Mouse (Mus musculus): ENCODE results near the gene Poc1b. TPM values are rescaled to one million over a fixed set of nuclear protein-coding genes. Genes with fewer than 3 reads are reported as not detected.

Gene Poc1b
- polyA plus RNA-seq, 1 experiment from 2014 or later: 28.9 TPM

GRCm38 (mm10) chr10:99133321-99133875 lies 26.6 kb downstream of the Poc1b start:
- H3K27me3 ChIP-seq (ENCODE audit: control insufficient read depth, insufficient read depth, low read length): no peaks in the 10 kb centered on the region
- H3K36me3 ChIP-seq (ENCODE audit: control insufficient read depth, insufficient read depth, low read length): peaks cover 6% of the 10 kb centered on the region; the same call in 1 of the 2 replicates
- H3K9me3 ChIP-seq (ENCODE audit: control insufficient read depth, low read length): no peaks in the 10 kb centered on the region
- H3K4me2 ChIP-seq (replicated peaks; ENCODE audit: low read depth, low read length): no peak overlapping the region
- no peak overlapping the region for H3K9ac ChIP-seq (ENCODE audit: low read depth, low read length)
- 96% methylated on average over 16 of the region's 16 CpGs for WGBS
- no peaks in the 10 kb centered on the region for H3K4me1 ChIP-seq (ENCODE audit: control insufficient read depth, insufficient read depth, low read length)
- no peak for ATAC-seq (ENCODE audit: low FRiP score, low TSS enrichment)
- H3K4me3 ChIP-seq (ENCODE audit: low read length): no peak overlapping the region
- no peak overlapping the region for H3K27ac ChIP-seq (ENCODE audit: low read depth, low read length)

- no peak for ATAC-seq (ENCODE audit: low FRiP score, low TSS enrichment)
Observed at GRCm38 (mm10) chr10:99136337-99136736, 29.5 kb downstream of the Poc1b start.

GRCm38 (mm10) chr10:99145611-99146010 lies 38.8 kb downstream of the Poc1b start:
- no peaks in the 10 kb centered on the region for H3K36me3 ChIP-seq (ENCODE audit: control insufficient read depth, insufficient read depth, low read length)
- no peak overlapping the region for H3K27ac ChIP-seq (ENCODE audit: low read depth, low read length)
- H3K9me3 ChIP-seq (ENCODE audit: control insufficient read depth, low read length): no peaks in the 10 kb centered on the region
- no peak overlapping the region for H3K4me2 ChIP-seq (replicated peaks; ENCODE audit: low read depth, low read length)
- no peak overlapping the region for H3K4me3 ChIP-seq (ENCODE audit: low read length)
- H3K27me3 ChIP-seq (ENCODE audit: control insufficient read depth, insufficient read depth, low read length): no peaks in the 10 kb centered on the region
- no peaks in the 10 kb centered on the region for H3K4me1 ChIP-seq (ENCODE audit: control insufficient read depth, insufficient read depth, low read length)
- 68% methylated on average over 8 of the region's 8 CpGs for WGBS
- no peak for ATAC-seq (ENCODE audit: low FRiP score, low TSS enrichment)
- no peak overlapping the region for H3K9ac ChIP-seq (ENCODE audit: low read depth, low read length)

More at GRCm38 (mm10) chr10:99136337-99136736, 29.5 kb downstream of the Poc1b start:
- 71% methylated on average over 5 of the region's 5 CpGs for WGBS
- no peak overlapping the region for H3K4me3 ChIP-seq (ENCODE audit: low read length)
- no peak overlapping the region for H3K27ac ChIP-seq (ENCODE audit: low read depth, low read length)
- no peak overlapping the region for H3K4me2 ChIP-seq (replicated peaks; ENCODE audit: low read depth, low read length)
- H3K27me3 ChIP-seq (ENCODE audit: control insufficient read depth, insufficient read depth, low read length): no peaks in the 10 kb centered on the region
- peaks cover 3% of the 10 kb centered on the region; the same call in 1 of the 2 replicates for H3K36me3 ChIP-seq (ENCODE audit: control insufficient read depth, insufficient read depth, low read length)
- no peaks in the 10 kb centered on the region for H3K9me3 ChIP-seq (ENCODE audit: control insufficient read depth, low read length)
- no peaks in the 10 kb centered on the region for H3K4me1 ChIP-seq (ENCODE audit: control insufficient read depth, insufficient read depth, low read length)
- no peak overlapping the region for H3K9ac ChIP-seq (ENCODE audit: low read depth, low read length)

GRCm38 (mm10) chr10:99146596-99146995 lies 39.8 kb downstream of the Poc1b start:
- WGBS: 91% methylated on average over 8 of the region's 8 CpGs
- Histone ChIP-seq H3K9me3 (ENCODE audit: control insufficient read depth, low read length) (no peaks in the 10 kb centered on the region), H3K4me1 (ENCODE audit: control insufficient read depth, insufficient read depth, low read length) (no peaks in the 10 kb centered on the region), H3K27me3 (ENCODE audit: control insufficient read depth, insufficient read depth, low read length) (no peaks in the 10 kb centered on the region), H3K4me3 (ENCODE audit: low read length) (no peak overlapping the region), H3K27ac (ENCODE audit: low read depth, low read length) (no peak overlapping the region), H3K36me3 (ENCODE audit: control insufficient read depth, insufficient read depth, low read length) (no peaks in the 10 kb centered on the region), H3K9ac (ENCODE audit: low read depth, low read length) (no peak overlapping the region), H3K4me2 (replicated peaks; ENCODE audit: low read depth, low read length) (no peak overlapping the region)
- no peak for ATAC-seq (ENCODE audit: low FRiP score, low TSS enrichment)

- 91% methylated on average over 6 of the region's 6 CpGs for WGBS
- H3K36me3 ChIP-seq (ENCODE audit: control insufficient read depth, insufficient read depth, low read length): no peaks in the 10 kb centered on the region
- no peak overlapping the region for H3K4me3 ChIP-seq (ENCODE audit: low read length)
- H3K9ac ChIP-seq (ENCODE audit: low read depth, low read length): no peak overlapping the region
- no peaks in the 10 kb centered on the region for H3K9me3 ChIP-seq (ENCODE audit: control insufficient read depth, low read length)
- H3K27ac ChIP-seq (ENCODE audit: low read depth, low read length): no peak overlapping the region
- H3K4me2 ChIP-seq (replicated peaks; ENCODE audit: low read depth, low read length): no peak overlapping the region
- H3K27me3 ChIP-seq (ENCODE audit: control insufficient read depth, insufficient read depth, low read length): no peaks in the 10 kb centered on the region
- ATAC-seq (ENCODE audit: low FRiP score, low TSS enrichment): no peak
- no peaks in the 10 kb centered on the region for H3K4me1 ChIP-seq (ENCODE audit: control insufficient read depth, insufficient read depth, low read length)
Observed at GRCm38 (mm10) chr10:99150016-99150415, 43.2 kb downstream of the Poc1b start.

- 90% methylated on average over 1 of the region's 1 CpGs for WGBS
- no peak overlapping the region for H3K4me2 ChIP-seq (replicated peaks; ENCODE audit: low read depth, low read length)
- no peaks in the 10 kb centered on the region; the same call in 1 of the 2 replicates for H3K36me3 ChIP-seq (ENCODE audit: control insufficient read depth, insufficient read depth, low read length)
- H3K9ac ChIP-seq (ENCODE audit: low read depth, low read length): no peak overlapping the region
- H3K4me3 ChIP-seq (ENCODE audit: low read length): no peak overlapping the region
- no peaks in the 10 kb centered on the region for H3K27me3 ChIP-seq (ENCODE audit: control insufficient read depth, insufficient read depth, low read length)
- H3K27ac ChIP-seq (ENCODE audit: low read depth, low read length): no peak overlapping the region
- no peak for ATAC-seq (ENCODE audit: low FRiP score, low TSS enrichment)
- H3K4me1 ChIP-seq (ENCODE audit: control insufficient read depth, insufficient read depth, low read length): no peaks in the 10 kb centered on the region
- no peaks in the 10 kb centered on the region for H3K9me3 ChIP-seq (ENCODE audit: control insufficient read depth, low read length)
Observed at GRCm38 (mm10) chr10:99151580-99151979, 44.7 kb downstream of the Poc1b start.

GRCm38 (mm10) chr10:99152063-99152462 lies 45.2 kb downstream of the Poc1b start:
- Histone ChIP-seq H3K9me3 (ENCODE audit: control insufficient read depth, low read length) (no peaks in the 10 kb centered on the region), H3K27me3 (ENCODE audit: control insufficient read depth, insufficient read depth, low read length) (no peaks in the 10 kb centered on the region), H3K4me2 (replicated peaks; ENCODE audit: low read depth, low read length) (no peak overlapping the region), H3K9ac (ENCODE audit: low read depth, low read length) (no peak overlapping the region), H3K27ac (ENCODE audit: low read depth, low read length) (no peak overlapping the region), H3K4me3 (ENCODE audit: low read length) (no peak overlapping the region), H3K36me3 (ENCODE audit: control insufficient read depth, insufficient read depth, low read length) (no peaks in the 10 kb centered on the region; the same call in 1 of the 2 replicates), H3K4me1 (ENCODE audit: control insufficient read depth, insufficient read depth, low read length) (no peaks in the 10 kb centered on the region)
- WGBS: 89% methylated on average over 6 of the region's 6 CpGs
- no peak for ATAC-seq (ENCODE audit: low FRiP score, low TSS enrichment)

- H3K36me3 ChIP-seq (ENCODE audit: control insufficient read depth, insufficient read depth, low read length): peaks cover 2% of the 10 kb centered on the region; the same call in 1 of the 2 replicates
- no peak overlapping the region for H3K4me2 ChIP-seq (replicated peaks; ENCODE audit: low read depth, low read length)
- 90% methylated on average over 8 of the region's 8 CpGs for WGBS
- no peaks in the 10 kb centered on the region for H3K9me3 ChIP-seq (ENCODE audit: control insufficient read depth, low read length)
- H3K9ac ChIP-seq (ENCODE audit: low read depth, low read length): no peak overlapping the region
- H3K27ac ChIP-seq (ENCODE audit: low read depth, low read length): no peak overlapping the region
- ATAC-seq (ENCODE audit: low FRiP score, low TSS enrichment): no peak
- no peak overlapping the region for H3K4me3 ChIP-seq (ENCODE audit: low read length)
- no peaks in the 10 kb centered on the region for H3K4me1 ChIP-seq (ENCODE audit: control insufficient read depth, insufficient read depth, low read length)
- H3K27me3 ChIP-seq (ENCODE audit: control insufficient read depth, insufficient read depth, low read length): no peaks in the 10 kb centered on the region
Observed at GRCm38 (mm10) chr10:99154635-99155034, 47.8 kb downstream of the Poc1b start.

- H3K4me1 ChIP-seq (ENCODE audit: control insufficient read depth, insufficient read depth, low read length): no peaks in the 10 kb centered on the region
- WGBS: 95% methylated on average over 5 of the region's 5 CpGs
- H3K36me3 ChIP-seq (ENCODE audit: control insufficient read depth, insufficient read depth, low read length): peaks cover 2% of the 10 kb centered on the region; the same call in 1 of the 2 replicates
- no peak overlapping the region for H3K4me3 ChIP-seq (ENCODE audit: low read length)
- no peak overlapping the region for H3K9ac ChIP-seq (ENCODE audit: low read depth, low read length)
- H3K4me2 ChIP-seq (replicated peaks; ENCODE audit: low read depth, low read length): no peak overlapping the region
- H3K27ac ChIP-seq (ENCODE audit: low read depth, low read length): no peak overlapping the region
- H3K9me3 ChIP-seq (ENCODE audit: control insufficient read depth, low read length): no peaks in the 10 kb centered on the region
- no peaks in the 10 kb centered on the region for H3K27me3 ChIP-seq (ENCODE audit: control insufficient read depth, insufficient read depth, low read length)
- no peak for ATAC-seq (ENCODE audit: low FRiP score, low TSS enrichment)
Observed at GRCm38 (mm10) chr10:99156808-99157207, 50.0 kb downstream of the Poc1b start.
